Mouse (Mus musculus) cerebellum, adult 2 months (tissue): ENCODE data around the gene Cdc7. TPM values are rescaled to one million over a fixed set of nuclear protein-coding genes. Genes with fewer than 3 reads are reported as not detected.
"Not testable (repeated sequence)": the region's sequence is repeated elsewhere in the genome, so short reads cannot be mapped to it uniquely, and the experiment has no call there.

Source experiments
- DNase-seq, 2 experiments: peaks; one replicate each; pipeline ENCODE4 v3.0.0; 2021
- H3K27ac ChIP-seq: fragments of 200-500 bp; 2 replicates; pipeline ENCODE4 v1.5.1; 2012; ENCODE audit warnings: low read length, control low read depth, inconsistent platforms; ENCODE audit not compliant: insufficient read depth
- H3K27me3 ChIP-seq: fragments of 200-500 bp; 2 replicates; pipeline ENCODE4 v1.6.1; 2012; ENCODE audit warnings: inconsistent platforms, mild to moderate bottlenecking, low read length, moderate library complexity; ENCODE audit not compliant: control insufficient read depth, insufficient read depth
- H3K4me1 ChIP-seq: fragments of 200-500 bp; 2 replicates; pipeline ENCODE4 v1.6.1; 2011; ENCODE audit warnings: low read length; ENCODE audit not compliant: control insufficient read depth, insufficient read depth
- H3K4me3 ChIP-seq: fragments of 200-500 bp; replicated peaks from 2 replicates; pipeline ENCODE3; 2011; ENCODE audit warnings: mild to moderate bottlenecking, low read depth, low read length, control low read depth; ENCODE audit not compliant: insufficient read depth
- CTCF ChIP-seq: fragments of 200-500 bp; IDR thresholded peaks from 2 replicates; pipeline ENCODE4 v1.5.1; 2011; ENCODE audit warnings: low read depth, mild to moderate bottlenecking, control low read depth, low read length, moderate library complexity, borderline replicate concordance; ENCODE audit not compliant: insufficient read depth
- POLR2A ChIP-seq: fragments of 200-500 bp; IDR thresholded peaks from 2 replicates; pipeline ENCODE4 v1.6.1; 2011; ENCODE audit warnings: low read length, control low read depth, borderline replicate concordance; ENCODE audit not compliant: insufficient read depth
- WGBS: fragments of 180-500 bp; shearing (Covaris S2); methylation state at CpG from one replicate; pipeline ENCODE4 v1.1.7; 2018; 5-methylcytosine and 5-hydroxymethylcytosine counted together
- polyA plus RNA-seq: library from polyadenylated mRNA; depleted of rRNA; stranded (reverse); fragments of >200 nt; gene quantifications from 2 replicates; pipeline ENCODE4 v1.2.3, GENCODE M21; 2012

Gene Cdc7
- polyA plus RNA-seq, 1 experiment = 31.2 TPM

- H3K27ac ChIP-seq = no peak overlapping the region
- WGBS = 86% methylated on average over 7 of the region's 7 CpGs
These were observed 18.3 kb downstream of the Cdc7 start for GRCm38 (mm10) chr5:106982298-106982952.

GRCm38 (mm10) chr5:106984934-106985333 lies 20.8 kb downstream of the Cdc7 start:
- DNase-seq, H3K4me3 ChIP-seq, H3K27ac ChIP-seq, H3K27me3 ChIP-seq, H3K4me1 ChIP-seq: not testable (repeated sequence)
- 95% methylated on average over 3 of the region's 3 CpGs for WGBS

More at GRCm38 (mm10) chr5:106982298-106982952, 18.3 kb downstream of the Cdc7 start:
- H3K4me1 ChIP-seq = no peaks in the 10 kb centered on the region
- H3K4me3 ChIP-seq = no peak overlapping the region
- TF ChIP-seq POLR2A = no peak
- no peak for TF ChIP-seq CTCF
- no peak for DNase-seq
- no peaks in the 10 kb centered on the region for H3K27me3 ChIP-seq

- Histone ChIP-seq H3K4me1 (no peaks in the 10 kb centered on the region), H3K4me3 (no peak overlapping the region), H3K27ac (no peak overlapping the region), H3K27me3 (no peaks in the 10 kb centered on the region)
- 80% methylated on average over 2 of the region's 2 CpGs for WGBS
- DNase-seq = no peak
- TF ChIP-seq CTCF (no peak), POLR2A (no peak)
These were observed 21.5 kb downstream of the Cdc7 start for GRCm38 (mm10) chr5:106985594-106985993.

GRCm38 (mm10) chr5:106989181-106989580 lies 25.1 kb downstream of the Cdc7 start:
- WGBS = 57% methylated on average over 8 of the region's 8 CpGs
- no peak overlapping the region for H3K27ac ChIP-seq
- TF ChIP-seq CTCF = no peak
- TF ChIP-seq POLR2A = no peak
- H3K4me3 ChIP-seq = no peak overlapping the region
- H3K4me1 ChIP-seq = no peaks in the 10 kb centered on the region
- no peaks in the 10 kb centered on the region; the same call in 1 of the 2 replicates for H3K27me3 ChIP-seq
- no peak for DNase-seq

- Histone ChIP-seq H3K4me1 (no peaks in the 10 kb centered on the region), H3K4me3 (no peak overlapping the region), H3K27me3 (no peaks in the 10 kb centered on the region; the same call in 1 of the 2 replicates), H3K27ac (no peak overlapping the region)
- DNase-seq = no peak
- 78% methylated on average over 12 of the region's 12 CpGs for WGBS
- no peak for TF ChIP-seq POLR2A
- TF ChIP-seq CTCF = no peak
These were observed 25.7 kb downstream of the Cdc7 start for GRCm38 (mm10) chr5:106989786-106990185.

GRCm38 (mm10) chr5:106990639-106991299 lies 26.6 kb downstream of the Cdc7 start:
- peak; percentile 40 to 49 for DNase-seq
- Histone ChIP-seq H3K4me3 (no peak overlapping the region), H3K27me3 (no peaks in the 10 kb centered on the region; the same call in 1 of the 2 replicates), H3K27ac (no peak overlapping the region), H3K4me1 (no peaks in the 10 kb centered on the region)
- TF ChIP-seq CTCF (peak; percentile 84), POLR2A (no peak)
- WGBS = 43% methylated on average over 14 of the region's 14 CpGs

- no peaks in the 10 kb centered on the region for H3K4me1 ChIP-seq
- 82% methylated on average over 8 of the region's 8 CpGs for WGBS
- H3K27ac ChIP-seq = no peak overlapping the region
- TF ChIP-seq POLR2A = no peak
- no peak for TF ChIP-seq CTCF
- H3K27me3 ChIP-seq = no peaks in the 10 kb centered on the region; the same call in 1 of the 2 replicates
- DNase-seq = no peak
- H3K4me3 ChIP-seq = no peak overlapping the region
These were observed 27.3 kb downstream of the Cdc7 start for GRCm38 (mm10) chr5:106991300-106991929.

- no peak for TF ChIP-seq POLR2A
- no peak for TF ChIP-seq CTCF
- WGBS = 61% methylated on average over 3 of the region's 3 CpGs
These were observed 30.6 kb downstream of the Cdc7 start for GRCm38 (mm10) chr5:106994716-106995115.

More at GRCm38 (mm10) chr5:106994716-106995115, 30.6 kb downstream of the Cdc7 start:
- DNase-seq = no peak
- Histone ChIP-seq H3K4me1 (no peaks in the 10 kb centered on the region), H3K27ac (no peak overlapping the region), H3K4me3 (no peak overlapping the region), H3K27me3 (no peaks in the 10 kb centered on the region; the same call in 1 of the 2 replicates)
